Mouse (Mus musculus) granulocyte monocyte progenitor cell, adult 5-6 weeks (primary cell): ENCODE measurements around the gene Cd177. TPM values are rescaled to one million over a fixed set of nuclear protein-coding genes. Genes with fewer than 3 reads are reported as not detected.

Source experiments
- total RNA-seq, 2 experiments: library from RNA; stranded (forward) in 1 of 2; stranded (reverse) in 1 of 2; fragments of 200-712, 200-1000 nt in 1 of 2; fragments of >200 nt in 1 of 2; fragmentation: Nextera tagmentation in 1 of 2; gene quantifications; 2 replicates each; pipeline ENCODE4 v1.2.3; 2014 to 2017

Cd177 gene
- total RNA-seq, 2 experiments from 2014 or later, result 1.3 to 21.1 TPM

Other genes with a start within 250 kb of the Cd177 start
- gene AC161166.1, start 247.9 kb downstream of the Cd177 start, total RNA-seq (2014; fragmentation: Nextera tagmentation), result not detected in 2 replicates
- not detected in 2 replicates for gene AC161166.1, start 247.9 kb downstream of the Cd177 start, total RNA-seq (2017)
- 5.1 and 5.9 TPM in 2 replicates for gene Irgq, start 229.6 kb downstream of the Cd177 start, total RNA-seq (2014; fragmentation: Nextera tagmentation)
- 3.3 and 4.2 TPM in 2 replicates for gene Irgq, start 229.6 kb downstream of the Cd177 start, total RNA-seq (2017)
- gene Pinlyp, start 214.2 kb downstream of the Cd177 start, total RNA-seq (2014; fragmentation: Nextera tagmentation), result not detected in 2 replicates
- gene Pinlyp, start 214.2 kb downstream of the Cd177 start, total RNA-seq (2017), result not detected in 2 replicates
- gene Xrcc1, start 214.0 kb downstream of the Cd177 start, total RNA-seq (2014; fragmentation: Nextera tagmentation), result 72.6 and 80.6 TPM in 2 replicates
- 38.6 and 40.9 TPM in 2 replicates for gene Xrcc1, start 214.0 kb downstream of the Cd177 start, total RNA-seq (2017)
- 50.4 and 71.3 TPM in 2 replicates for gene Ethe1, start 172.8 kb downstream of the Cd177 start, total RNA-seq (2014; fragmentation: Nextera tagmentation)
- gene Ethe1, start 172.8 kb downstream of the Cd177 start, total RNA-seq (2017), result 23.4 and 28.3 TPM in 2 replicates
- 0.41 and 0.75 TPM in 2 replicates for gene Zfp575, start 172.7 kb downstream of the Cd177 start, total RNA-seq (2014; fragmentation: Nextera tagmentation)
- not detected in 2 replicates for gene Zfp575, start 172.7 kb downstream of the Cd177 start, total RNA-seq (2017)
- 1.8 and 6.4 TPM in 2 replicates for gene Phldb3, start 149.5 kb downstream of the Cd177 start, total RNA-seq (2014; fragmentation: Nextera tagmentation)
- gene Phldb3, start 149.5 kb downstream of the Cd177 start, total RNA-seq (2017), result 7.6 and 13.5 TPM in 2 replicates
- gene Lypd3, start 123.8 kb downstream of the Cd177 start, total RNA-seq (2014; fragmentation: Nextera tagmentation), result not detected in 2 replicates
- not detected in 2 replicates for gene Lypd3, start 123.8 kb downstream of the Cd177 start, total RNA-seq (2017)
- not detected in 2 replicates for gene Tex101, start 83.6 kb downstream of the Cd177 start, total RNA-seq (2014; fragmentation: Nextera tagmentation)
- not detected in 2 replicates for gene Tex101, start 83.6 kb downstream of the Cd177 start, total RNA-seq (2017)
- gene BC049730, start 51.1 kb downstream of the Cd177 start, total RNA-seq (2014; fragmentation: Nextera tagmentation), result not detected in 2 replicates
- not detected in 2 replicates for gene BC049730, start 51.1 kb downstream of the Cd177 start, total RNA-seq (2017)
- gene Gm4763, start 33.4 kb downstream of the Cd177 start, total RNA-seq (2014; fragmentation: Nextera tagmentation), result not detected in 2 replicates
- not detected in 2 replicates for gene Gm4763, start 33.4 kb downstream of the Cd177 start, total RNA-seq (2017)
- not detected in 2 replicates for gene Ceacam10, start 16.9 kb upstream of the Cd177 start, total RNA-seq (2014; fragmentation: Nextera tagmentation)
- 0.82 and 4.9 TPM in 2 replicates for gene Ceacam10, start 16.9 kb upstream of the Cd177 start, total RNA-seq (2017)
- 3.2 and 7.1 TPM in 2 replicates for gene Gm9844, start 101.9 kb upstream of the Cd177 start, total RNA-seq (2014; fragmentation: Nextera tagmentation)
- 3.6 and 12.8 TPM in 2 replicates for gene Gm9844, start 101.9 kb upstream of the Cd177 start, total RNA-seq (2017)
- gene Lypd4, start 109.6 kb upstream of the Cd177 start, total RNA-seq (2014; fragmentation: Nextera tagmentation), result not detected in 2 replicates
- not detected in 2 replicates for gene Lypd4, start 109.6 kb upstream of the Cd177 start, total RNA-seq (2017)
- gene Dmrtc2, start 109.7 kb upstream of the Cd177 start, total RNA-seq (2014; fragmentation: Nextera tagmentation), result not detected in 2 replicates
- not detected in 2 replicates for gene Dmrtc2, start 109.7 kb upstream of the Cd177 start, total RNA-seq (2017)
- gene Rps19, start 124.1 kb upstream of the Cd177 start, total RNA-seq (2014; fragmentation: Nextera tagmentation), result 4,360 and 4,453 TPM in 2 replicates
- gene Rps19, start 124.1 kb upstream of the Cd177 start, total RNA-seq (2017), result 1,417 and 1,663 TPM in 2 replicates
- not detected in 2 replicates for gene Cd79a, start 137.1 kb upstream of the Cd177 start, total RNA-seq (2014; fragmentation: Nextera tagmentation)
- gene Cd79a, start 137.1 kb upstream of the Cd177 start, total RNA-seq (2017), result not detected in 2 replicates
- 81.5 and 141 TPM in 2 replicates for gene Arhgef1, start 142.6 kb upstream of the Cd177 start, total RNA-seq (2014; fragmentation: Nextera tagmentation)
- 36.5 and 50.2 TPM in 2 replicates for gene Arhgef1, start 142.6 kb upstream of the Cd177 start, total RNA-seq (2017)
- gene Gm4881, start 184.2 kb upstream of the Cd177 start, total RNA-seq (2014; fragmentation: Nextera tagmentation), result not detected in 2 replicates
- gene Gm4881, start 184.2 kb upstream of the Cd177 start, total RNA-seq (2017), result not detected in 2 replicates
- gene Rabac1, start 212.4 kb upstream of the Cd177 start, total RNA-seq (2014; fragmentation: Nextera tagmentation), result 112 and 164 TPM in 2 replicates
- gene Rabac1, start 212.4 kb upstream of the Cd177 start, total RNA-seq (2017), result 118 and 121 TPM in 2 replicates
- 34.6 and 53.7 TPM in 2 replicates for gene Atp1a3, start 245.6 kb upstream of the Cd177 start, total RNA-seq (2014; fragmentation: Nextera tagmentation)
- 24.4 and 34.1 TPM in 2 replicates for gene Atp1a3, start 245.6 kb upstream of the Cd177 start, total RNA-seq (2017)